Mouse (Mus musculus) MEL (cell line): ENCODE data around the gene Nrtn. TPM values are rescaled to one million over a fixed set of nuclear protein-coding genes. Genes with fewer than 3 reads are reported as not detected.
A peak's percentile ranks its signal among the peaks of the same experiment; 100 is the strongest.

Source experiments
- DNase-seq: peaks from one replicate; pipeline ENCODE4 v3.0.0; 2011; ENCODE audit warnings: low read depth, low spot score
- H3K27ac ChIP-seq: 2 replicates; pipeline ENCODE4 v1.5.1; 2012; ENCODE audit warnings: low read depth, mild to moderate bottlenecking, control low read depth, low read length, moderate library complexity; ENCODE audit not compliant: control insufficient read depth
- H3K27me3 ChIP-seq, 2 experiments: fragments of 150-350 bp in 1 of 2; sonication (generic) in 1 of 2; 2 replicates each; pipeline ENCODE4 v1.6.1; 2012; ENCODE audit warnings: low read length in 2 of 2, mild to moderate bottlenecking in 2 of 2, improper control_type of control experiment in 1 of 2, moderate library complexity in 1 of 2; ENCODE audit not compliant: insufficient read depth in 2 of 2, control insufficient read depth in 1 of 2
- H3K36me3 ChIP-seq, 2 experiments: 2 replicates each; pipeline ENCODE4 v1.6.1; 2012 to 2014; ENCODE audit warnings: low read length in 2 of 2, improper control_type of control experiment in 1 of 2, inconsistent platforms in 1 of 2, mild to moderate bottlenecking in 1 of 2; ENCODE audit not compliant: insufficient read depth in 2 of 2, control insufficient read depth in 1 of 2
- H3K4me1 ChIP-seq, 2 experiments: fragments of 150-350 bp in 1 of 2; sonication (generic) in 1 of 2; 2 replicates each; pipeline ENCODE4 v1.6.1; 2012; ENCODE audit warnings: low read length in 2 of 2, improper control_type of control experiment in 1 of 2, mild to moderate bottlenecking in 1 of 2; ENCODE audit not compliant: insufficient read depth in 2 of 2, control insufficient read depth in 1 of 2
- H3K4me3 ChIP-seq, 2 experiments: fragments of 150-350 bp in 1 of 2; sonication (generic) in 1 of 2; 2 replicates each; pipeline ENCODE4 v1.5.1; 2012; ENCODE audit warnings: low read depth in 2 of 2, low read length in 2 of 2, mild to moderate bottlenecking in 2 of 2, moderate library complexity in 2 of 2, control low read depth in 1 of 2, improper control_type of control experiment in 1 of 2; ENCODE audit not compliant: control insufficient read depth in 1 of 2, insufficient read depth in 1 of 2
- H3K79me2 ChIP-seq: 2 replicates; pipeline ENCODE4 v1.6.1; 2012; ENCODE audit warnings: mild to moderate bottlenecking, low read length, moderate library complexity; ENCODE audit not compliant: control insufficient read depth, poor library complexity, insufficient read depth
- H3K9ac ChIP-seq: 2 replicates; pipeline ENCODE4 v1.6.1; 2012; ENCODE audit warnings: low read depth, mild to moderate bottlenecking, control low read depth, low read length, moderate library complexity; ENCODE audit not compliant: control insufficient read depth, poor library complexity, severe bottlenecking
- H3K9me3 ChIP-seq: fragments of 150-350 bp; sonication (generic); replicated peaks from 2 replicates; pipeline ENCODE4 v1.6.1; 2012; ENCODE audit warnings: mild to moderate bottlenecking, low read length, improper control_type of control experiment, moderate library complexity; ENCODE audit not compliant: insufficient read depth
- BHLHE40 ChIP-seq: IDR thresholded peaks from 2 replicates; pipeline ENCODE4 v1.6.1; 2012; ENCODE audit warnings: low read depth, mild to moderate bottlenecking, inconsistent platforms, low read length, improper control_type of control experiment, borderline replicate concordance
- CHD1 ChIP-seq: IDR thresholded peaks from 2 replicates; pipeline ENCODE4 v1.6.1; 2012; ENCODE audit warnings: low read depth, mild to moderate bottlenecking, inconsistent platforms, low read length, improper control_type of control experiment
- CTCF ChIP-seq, 3 experiments: IDR thresholded peaks in 2 of 3; conservative IDR thresholded peaks in 1 of 3; 2 replicates each; pipeline ENCODE4 v1.5.1; 2011 to 2012; ENCODE audit warnings: low read length in 3 of 3, low read depth in 2 of 3, mild to moderate bottlenecking in 2 of 3, improper control_type of control experiment in 1 of 3, inconsistent platforms in 1 of 3, mixed read lengths in 1 of 3, moderate library complexity in 1 of 3; ENCODE audit not compliant: control insufficient read depth in 1 of 3, insufficient read depth in 1 of 3, poor library complexity in 1 of 3, severe bottlenecking in 1 of 3
- E2F4 ChIP-seq: IDR thresholded peaks from 2 replicates; pipeline ENCODE4 v1.6.1; 2011; ENCODE audit warnings: low read depth, low read length, improper control_type of control experiment, borderline replicate concordance
- ELF1 ChIP-seq: IDR thresholded peaks from 2 replicates; pipeline ENCODE4 v1.6.1; 2014; ENCODE audit warnings: low read depth, mild to moderate bottlenecking, inconsistent platforms, low read length, improper control_type of control experiment, moderate library complexity
- ETS1 ChIP-seq: IDR thresholded peaks from 2 replicates; pipeline ENCODE4 v1.6.1; 2012; ENCODE audit warnings: low read depth, mild to moderate bottlenecking, inconsistent platforms, low read length, improper control_type of control experiment, moderate library complexity
- GATA1 ChIP-seq: IDR thresholded peaks from 2 replicates; pipeline ENCODE4 v1.6.1; 2011; ENCODE audit warnings: low read depth, low read length, improper control_type of control experiment
- HCFC1 ChIP-seq: IDR thresholded peaks from 2 replicates; pipeline ENCODE4 v1.6.1; 2012; ENCODE audit warnings: low read depth, mild to moderate bottlenecking, inconsistent platforms, low read length, improper control_type of control experiment, moderate library complexity
- KAT2A ChIP-seq: conservative IDR thresholded peaks from 2 replicates; pipeline ENCODE4 v1.6.1; 2012; ENCODE audit warnings: low read depth, low read length, improper control_type of control experiment, inconsistent platforms
- MAFK ChIP-seq: IDR thresholded peaks from 2 replicates; pipeline ENCODE4 v1.6.1; 2011; ENCODE audit warnings: low read depth, mild to moderate bottlenecking, low read length, improper control_type of control experiment, borderline replicate concordance
- MAZ ChIP-seq: IDR thresholded peaks from 2 replicates; pipeline ENCODE4 v1.6.1; 2012; ENCODE audit warnings: low read depth, mild to moderate bottlenecking, inconsistent platforms, low read length, improper control_type of control experiment
- MXI1 ChIP-seq: IDR thresholded peaks from 2 replicates; pipeline ENCODE4 v1.6.1; 2011; ENCODE audit warnings: mild to moderate bottlenecking, low read depth, low read length, improper control_type of control experiment
- MYB ChIP-seq: IDR thresholded peaks from 2 replicates; pipeline ENCODE4 v1.6.1; 2011; ENCODE audit warnings: mild to moderate bottlenecking, low read depth, low read length, improper control_type of control experiment
- MYC ChIP-seq: IDR thresholded peaks from 2 replicates; pipeline ENCODE4 v1.6.1; 2011; ENCODE audit warnings: low read depth, mild to moderate bottlenecking, low read length, improper control_type of control experiment, moderate library complexity
- NELFE ChIP-seq: IDR thresholded peaks from 2 replicates; pipeline ENCODE4 v1.6.1; 2011; ENCODE audit warnings: low read depth, low read length, improper control_type of control experiment
- POLR2AphosphoS2 ChIP-seq: IDR thresholded peaks from 2 replicates; pipeline ENCODE4 v1.6.1; 2011; ENCODE audit warnings: low read length, improper control_type of control experiment
- RAD21 ChIP-seq: IDR thresholded peaks from 2 replicates; pipeline ENCODE4 v1.6.1; 2011; ENCODE audit warnings: mild to moderate bottlenecking, low read depth, low read length, improper control_type of control experiment
- RCOR1 ChIP-seq: IDR thresholded peaks from 2 replicates; pipeline ENCODE4 v1.6.1; 2012; ENCODE audit warnings: low read depth, mild to moderate bottlenecking, inconsistent platforms, low read length, improper control_type of control experiment
- SIN3A ChIP-seq: IDR thresholded peaks from 2 replicates; pipeline ENCODE4 v1.6.1; 2012; ENCODE audit warnings: low read length, improper control_type of control experiment, inconsistent platforms
- SMC3 ChIP-seq: IDR thresholded peaks from 2 replicates; pipeline ENCODE4 v1.6.1; 2011; ENCODE audit warnings: low read depth, low read length, improper control_type of control experiment
- TBP ChIP-seq: IDR thresholded peaks from 2 replicates; pipeline ENCODE4 v1.8.0; 2011; ENCODE audit warnings: low read depth, low read length, improper control_type of control experiment
- TCF12 ChIP-seq: IDR thresholded peaks from 2 replicates; pipeline ENCODE4 v1.6.1; 2014; ENCODE audit warnings: low read depth, mild to moderate bottlenecking, inconsistent platforms, low read length, improper control_type of control experiment, moderate library complexity
- USF1 ChIP-seq: IDR thresholded peaks from 2 replicates; pipeline ENCODE4 v1.6.1; 2014; ENCODE audit warnings: low read depth, mild to moderate bottlenecking, inconsistent platforms, low read length, improper control_type of control experiment, moderate library complexity
- USF2 ChIP-seq, 2 experiments: IDR thresholded peaks; 2 replicates each; pipeline ENCODE4 v1.6.1; 2011 to 2012; ENCODE audit warnings: improper control_type of control experiment in 2 of 2, low read length in 2 of 2, borderline replicate concordance in 1 of 2, inconsistent platforms in 1 of 2, low read depth in 1 of 2, mild to moderate bottlenecking in 1 of 2; ENCODE audit not compliant: insufficient read depth in 1 of 2
- ZC3H11A ChIP-seq: IDR thresholded peaks from 2 replicates; pipeline ENCODE4 v1.6.1; 2012; ENCODE audit warnings: low read depth, mild to moderate bottlenecking, inconsistent platforms, low read length, improper control_type of control experiment
- ZMIZ1 ChIP-seq: IDR thresholded peaks from 2 replicates; pipeline ENCODE4 v1.6.1; 2012; ENCODE audit warnings: low read depth, mild to moderate bottlenecking, inconsistent platforms, low read length, improper control_type of control experiment, moderate library complexity
- ZNF384 ChIP-seq: IDR thresholded peaks from 2 replicates; pipeline ENCODE4 v1.6.1; 2012; ENCODE audit warnings: low read depth, mild to moderate bottlenecking, inconsistent platforms, low read length, improper control_type of control experiment
- polyA plus RNA-seq, 2 experiments: library from polyadenylated mRNA; stranded (reverse) in 1 of 2; unstranded in 1 of 2; fragments of >175 nt in 1 of 2; fragments of >200 nt in 1 of 2; gene quantifications; 2 replicates each; pipeline versions ENCODE4 v1.2.1 to v1.2.4; 2012; ENCODE audit warnings: low replicate concordance in 2 of 2, low read depth in 1 of 2; ENCODE audit not compliant: insufficient read length in 2 of 2, insufficient read depth in 1 of 2, missing spikeins in 1 of 2
- total RNA-seq: library from RNA; depleted of rRNA; stranded (reverse); fragments of 300-350 nt; gene quantifications from 2 replicates; pipeline ENCODE4 v1.2.3, GENCODE M21; 2012

The Nrtn gene
- total and polyA plus RNA-seq, 3 experiments, result 10.9 to 11.8 TPM; not detected in 1

DNA sequence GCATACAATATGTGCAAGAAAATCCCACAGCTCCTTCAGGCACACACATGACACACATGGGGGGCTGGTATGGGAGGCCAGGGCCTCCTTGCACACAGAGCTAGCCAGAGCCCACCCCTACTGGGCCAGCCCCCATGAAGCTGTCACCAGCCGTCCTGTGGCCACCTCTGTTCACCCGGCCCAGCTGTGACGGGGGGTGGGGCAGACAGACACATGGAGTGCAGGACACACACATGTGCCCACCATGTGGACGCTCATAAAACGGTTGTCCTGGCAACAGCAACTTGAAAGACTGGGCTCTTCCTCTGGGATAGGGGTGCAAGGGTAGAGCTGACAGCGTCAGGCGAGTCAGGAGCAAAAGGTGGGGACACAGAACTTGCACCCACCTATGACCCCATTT, 1.9 kb upstream of the Nrtn start:
- Histone ChIP-seq H3K9me3 (no peaks in the 10 kb centered on the region), H3K4me1 (peaks cover 0 to 27% of the 10 kb centered on the region in 2 experiments; a peak in 3 of 4 replicates), H3K4me3 (no peak overlapping the region), H3K36me3 (peaks cover 0 to 9% of the 10 kb centered on the region in 2 experiments; a peak in 2 of 4 replicates), H3K27ac (no peak overlapping the region), H3K79me2 (no peaks in the 10 kb centered on the region; the same call in 1 of the 2 replicates), H3K27me3 (no peaks in the 10 kb centered on the region), H3K9ac (no peak overlapping the region)
- TF ChIP-seq CHD1 (no peak), USF2 (IDR thresholded peaks at IDR 0.05; ENCODE audit: borderline replicate concordance in 1 of 2, insufficient read depth in 1 of 2, low read depth in 1 of 2, low read length in 2 of 2) (no peak), RAD21 (no peak), ETS1 (no peak), MYB (no peak), ELF1 (no peak), SIN3A (no peak), ZMIZ1 (no peak), POLR2AphosphoS2 (no peak), E2F4 (no peak), TBP (no peak), MXI1 (no peak), GATA1 (no peak)
- no peak for DNase-seq

DNA sequence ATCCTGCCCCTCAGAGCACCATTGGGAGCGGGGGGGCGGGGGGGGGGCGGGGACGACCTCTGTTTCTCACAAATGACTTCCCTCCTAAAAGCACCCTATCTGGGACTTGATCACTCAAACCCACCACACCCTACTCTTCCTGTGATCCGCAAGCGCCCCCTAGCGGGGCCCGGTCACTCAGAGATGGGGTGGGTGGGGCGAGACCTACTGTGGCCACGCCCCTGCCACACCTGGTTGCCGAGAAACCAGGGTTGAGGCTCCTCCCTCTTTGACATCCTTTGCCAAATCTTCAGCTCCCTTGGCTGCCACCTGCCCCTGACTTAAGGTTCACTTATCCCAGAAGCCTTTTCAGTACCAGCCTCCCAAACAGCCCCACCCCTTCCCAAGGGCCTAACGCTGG, 802 bp upstream of the Nrtn start:
- Histone ChIP-seq H3K27ac (no peak overlapping the region), H3K4me3 (peak overlapping the region in 1 of 2 experiments; percentile 20; a peak in 1 of 4 replicates), H3K9ac (no peak overlapping the region), H3K27me3 (no peaks in the 10 kb centered on the region), H3K79me2 (no peaks in the 10 kb centered on the region; the same call in 1 of the 2 replicates), H3K36me3 (peaks cover 0 to 6% of the 10 kb centered on the region in 2 experiments; a peak in 2 of 4 replicates), H3K4me1 (peaks cover 0 to 21% of the 10 kb centered on the region in 2 experiments; a peak in 3 of 4 replicates), H3K9me3 (no peaks in the 10 kb centered on the region)
- peak; percentile 67 for DNase-seq
- peak; percentile 47 for TF ChIP-seq RAD21
- no peak for TF ChIP-seq ZNF384
- TF ChIP-seq ZC3H11A, result peak; percentile 20; the same call in 1 of the 2 replicates
- TF ChIP-seq SMC3, result peak; percentile 39
- TF ChIP-seq E2F4, result no peak
- TF ChIP-seq TBP, result no peak
- peak; percentile 48; the same call in 1 of the 2 replicates for TF ChIP-seq ELF1
- TF ChIP-seq MXI1, result 0 out of 2 replicates have a peak, but pooled peaks have one; percentile 11
- no peak for TF ChIP-seq USF1
- TF ChIP-seq GATA1, result 0 out of 2 replicates have a peak, but pooled peaks have one; percentile 5
- TF ChIP-seq ZMIZ1, result no peak
- no peak for TF ChIP-seq KAT2A
- no peak for TF ChIP-seq RCOR1
- peak; percentile 48 for TF ChIP-seq SIN3A
- peak; percentile 38 to 91 (median 67) for TF ChIP-seq CTCF (IDR thresholded peaks at IDR 0.05 in 2 of 3, conservative IDR thresholded peaks at IDR 0.05 in 1 of 3; ENCODE audit: control insufficient read depth in 1 of 3, insufficient read depth in 1 of 3, low read depth in 2 of 3, low read length in 3 of 3, poor library complexity in 1 of 3, severe bottlenecking in 1 of 3)
- TF ChIP-seq MAZ, result peak; percentile 62
- peak; percentile 45; the same call in 1 of the 2 replicates for TF ChIP-seq HCFC1
- TF ChIP-seq MAFK, result no peak
- TF ChIP-seq BHLHE40, result no peak
- no peak for TF ChIP-seq POLR2AphosphoS2
- TF ChIP-seq NELFE, result no peak
- TF ChIP-seq MYC, result no peak
- no peak; the same call in 1 of the 2 replicates for TF ChIP-seq TCF12
